Mouse (Mus musculus) urinary bladder, postnatal 10 days (tissue): Measurements from ENCODE around the gene Pafah1b2.

ENCODE experiments used
- DNase-seq: peaks from one replicate; pipeline ENCODE4 v3.0.0; 2022; ENCODE audit warnings: low spot score

Gene Pafah1b2

DNA sequence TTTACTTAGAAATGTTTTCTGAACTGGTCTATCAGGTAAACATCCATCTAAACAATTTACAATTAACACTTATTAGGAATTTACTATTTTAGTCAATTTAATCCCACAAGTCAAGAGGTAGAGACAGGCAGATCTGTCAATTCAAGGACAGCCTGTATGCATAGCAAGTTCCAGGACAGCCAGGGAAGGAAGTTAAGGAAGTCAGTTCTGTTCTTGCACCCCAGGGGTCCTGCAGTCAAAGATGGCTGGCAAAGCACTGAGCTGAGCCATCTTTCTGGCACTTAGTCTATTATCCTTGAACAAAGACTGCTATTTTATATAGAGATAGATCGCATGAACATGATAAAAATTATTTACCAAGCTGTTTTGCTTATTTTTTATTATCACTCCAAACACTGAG, 31.9 kb downstream of the Pafah1b2 start:
- no peak for DNase-seq

DNA sequence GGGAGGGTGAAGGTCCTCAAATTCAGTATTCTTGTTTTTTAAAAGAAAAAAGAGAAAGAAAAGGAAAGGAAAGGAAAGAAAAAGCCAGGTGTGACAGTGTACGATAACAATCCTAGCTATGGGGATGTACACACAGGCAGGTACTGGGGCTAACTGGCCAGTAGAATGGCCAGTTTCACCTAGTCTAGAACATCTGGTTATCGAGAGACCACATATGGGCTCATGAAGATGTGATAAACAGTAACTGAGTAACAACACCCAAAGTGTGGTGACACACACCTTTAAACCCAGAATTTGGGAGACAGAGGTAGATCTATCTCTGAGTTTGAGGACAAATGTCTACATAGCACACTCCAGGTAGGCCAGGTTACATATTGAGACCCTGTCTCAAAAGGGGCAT, 32.7 kb downstream of the Pafah1b2 start:
- no peak for DNase-seq

DNA sequence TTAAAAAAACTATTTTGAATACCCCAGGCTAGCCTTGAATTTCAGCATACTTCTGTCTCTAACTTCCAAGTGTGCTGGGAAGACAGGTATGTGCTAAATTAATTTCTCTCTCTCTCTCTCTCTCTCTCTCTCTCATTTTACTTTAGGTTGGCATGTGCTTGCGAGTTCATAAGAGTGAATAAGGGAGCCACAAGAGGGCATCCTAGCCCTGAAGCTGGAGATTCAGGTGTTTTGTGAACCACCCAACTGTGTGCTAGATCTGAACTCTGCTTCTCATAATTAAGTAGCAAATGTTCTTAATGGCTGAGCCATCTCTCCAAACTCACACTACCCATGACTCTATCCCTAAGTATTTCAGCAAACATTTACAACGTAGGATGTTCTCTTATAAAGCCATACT, 35.6 kb downstream of the Pafah1b2 start:
- DNase-seq: no peak

DNA sequence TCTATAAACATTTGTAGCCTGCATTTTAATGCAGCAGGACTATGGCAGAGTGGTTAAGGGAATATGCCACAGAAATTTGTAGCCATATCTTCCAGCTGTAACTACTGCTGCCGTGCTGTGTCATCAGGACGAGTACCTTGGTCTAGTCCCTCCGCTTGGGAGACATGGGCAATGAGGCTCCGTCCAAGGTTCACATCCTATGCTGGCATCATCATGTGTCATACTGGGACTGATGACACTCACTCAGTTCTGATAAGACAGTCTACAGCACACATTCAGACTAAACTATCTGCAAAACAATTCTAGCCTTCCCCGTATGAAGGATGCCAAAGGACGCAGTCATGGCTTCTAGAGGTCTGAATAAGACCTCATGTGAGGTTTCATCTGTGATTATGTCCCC, 48.9 kb downstream of the Pafah1b2 start:
- DNase-seq: no peak

DNA sequence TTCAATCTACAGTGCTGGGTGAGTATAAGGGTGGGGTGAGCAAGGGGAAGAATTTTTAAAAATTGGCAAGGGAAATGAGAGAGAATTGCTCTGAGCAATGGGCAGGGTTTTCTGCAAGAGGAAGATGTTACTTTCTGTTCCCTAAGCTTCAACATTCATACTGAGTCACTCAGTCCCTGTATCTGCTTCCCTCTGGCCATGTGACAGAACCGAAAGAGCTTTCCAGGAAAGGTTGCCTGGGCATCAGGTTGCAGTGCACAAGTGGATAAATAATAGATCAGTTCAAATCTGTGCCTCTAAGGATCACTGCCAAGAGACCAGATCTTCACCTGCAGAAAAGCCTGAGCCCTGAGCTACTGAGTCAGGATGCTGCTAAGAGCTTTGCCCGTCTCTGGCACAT, 50.6 kb downstream of the Pafah1b2 start:
- no peak for DNase-seq

DNA sequence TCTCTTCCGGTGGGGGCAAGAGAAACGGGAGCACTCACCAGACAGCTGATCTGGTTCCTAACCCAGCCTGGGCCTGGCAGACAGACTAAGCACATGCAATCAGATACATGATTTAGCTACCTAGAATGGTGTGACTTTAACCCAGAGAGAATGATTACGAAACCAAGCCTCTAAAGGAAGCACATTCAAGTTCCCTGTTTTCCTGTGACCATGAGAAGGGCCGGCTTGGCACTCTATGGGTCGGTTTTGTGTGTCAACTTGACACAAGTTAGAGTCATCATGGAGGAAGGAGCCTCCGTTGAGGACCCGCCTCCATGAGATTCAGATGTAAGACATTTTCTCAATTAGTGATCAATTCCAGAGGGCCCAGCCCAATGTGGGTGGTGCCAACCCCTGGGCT, 52.8 kb downstream of the Pafah1b2 start:
- no peak for DNase-seq

DNA sequence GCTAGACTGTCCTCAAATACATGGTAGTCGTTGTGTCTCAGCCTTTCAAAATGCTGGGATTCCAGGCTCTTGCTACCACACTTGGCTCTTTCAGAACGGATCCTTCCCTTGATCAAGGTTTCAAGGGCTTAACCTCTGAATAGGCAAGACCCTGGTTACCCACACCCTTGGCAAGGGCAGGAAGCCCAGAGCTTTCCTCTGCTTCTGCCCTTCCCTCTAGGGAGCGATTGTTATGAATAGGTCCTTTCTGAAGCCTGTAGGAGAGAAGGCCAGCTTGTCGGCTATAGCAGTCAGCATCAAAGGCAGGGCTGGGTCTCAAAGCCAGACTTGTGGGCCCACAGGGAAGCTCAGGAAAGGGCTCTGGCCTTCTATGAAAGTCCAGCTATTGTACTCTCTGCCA, 53.6 kb downstream of the Pafah1b2 start:
- DNase-seq: no peak

DNA sequence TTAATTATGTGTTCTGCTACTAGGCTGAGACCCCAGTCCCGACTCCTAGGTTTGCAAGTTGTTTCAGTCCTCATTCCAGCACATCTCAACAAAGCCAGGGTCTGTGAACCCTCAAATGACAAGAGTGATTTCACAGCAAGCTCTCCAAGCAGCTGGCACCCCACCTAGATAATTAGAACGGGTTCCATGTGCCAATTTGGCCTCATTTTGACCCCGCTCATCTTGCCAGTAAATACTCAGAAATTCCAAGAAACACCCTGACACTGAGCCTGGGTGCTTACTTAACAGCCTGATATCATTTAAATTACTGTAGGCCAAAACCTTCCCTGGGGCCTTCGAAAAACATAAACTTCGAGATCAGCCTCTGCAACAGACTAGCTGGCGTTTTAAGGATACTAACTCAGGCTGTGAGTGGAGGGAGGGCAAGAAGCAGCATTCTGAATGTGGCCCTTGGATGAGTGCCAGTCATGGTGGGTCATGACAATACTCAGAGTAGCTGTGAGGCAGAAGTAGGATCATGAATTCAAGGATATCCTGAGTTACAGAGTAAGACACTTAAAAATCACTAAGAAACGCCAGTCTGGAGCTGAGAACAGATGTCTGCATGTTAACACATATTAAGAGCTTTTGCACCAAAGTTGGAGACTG, 54.3 kb downstream of the Pafah1b2 start:
- no peak for DNase-seq

DNA sequence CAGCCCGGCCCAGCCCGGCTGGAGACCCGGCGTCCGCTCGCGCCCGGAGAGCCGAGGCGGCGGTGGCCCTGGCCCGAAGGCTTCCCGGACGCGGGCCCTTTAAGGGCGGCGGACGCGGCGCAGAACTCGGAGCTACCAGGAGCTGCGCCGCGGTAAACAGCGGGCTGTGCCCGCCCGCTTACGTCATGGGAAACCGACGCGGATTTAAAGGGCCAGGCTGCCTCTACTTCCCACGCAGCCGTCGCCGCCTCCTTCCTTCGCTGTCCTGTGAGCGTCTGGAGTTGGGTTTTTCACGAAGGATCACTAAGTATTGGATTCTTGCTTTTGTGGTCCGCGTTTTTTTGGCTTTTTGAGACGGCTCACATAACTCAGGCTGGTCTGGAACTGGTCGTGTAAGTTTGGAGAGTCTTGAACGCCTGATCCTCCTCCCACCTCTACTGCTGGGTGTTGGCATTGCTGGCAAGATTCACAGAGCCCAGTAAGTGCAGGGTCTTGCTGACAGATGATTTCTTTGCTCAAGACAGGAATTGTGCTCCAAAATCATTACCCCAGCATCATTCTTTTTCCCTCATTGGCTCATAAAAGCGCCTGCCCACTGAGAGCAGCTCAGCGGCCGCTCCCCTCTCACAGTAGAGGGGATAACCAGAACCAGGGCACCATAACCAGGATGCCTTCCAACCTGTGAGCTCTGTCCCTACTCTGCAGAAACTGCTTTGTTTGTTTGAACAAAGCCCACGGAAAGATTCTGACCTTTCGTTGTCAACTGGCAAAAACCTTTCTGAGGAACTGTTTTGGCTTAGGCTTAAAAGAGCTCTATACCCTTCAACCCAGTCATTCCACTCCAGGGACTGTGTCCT, 57.2 kb downstream of the Pafah1b2 start, which contains the start of gene Sidt2:
Sidt2 (minus strand) TSS at position 152 of the 857 bp plus-strand sequence.
- peak; percentile 61 for DNase-seq

DNA sequence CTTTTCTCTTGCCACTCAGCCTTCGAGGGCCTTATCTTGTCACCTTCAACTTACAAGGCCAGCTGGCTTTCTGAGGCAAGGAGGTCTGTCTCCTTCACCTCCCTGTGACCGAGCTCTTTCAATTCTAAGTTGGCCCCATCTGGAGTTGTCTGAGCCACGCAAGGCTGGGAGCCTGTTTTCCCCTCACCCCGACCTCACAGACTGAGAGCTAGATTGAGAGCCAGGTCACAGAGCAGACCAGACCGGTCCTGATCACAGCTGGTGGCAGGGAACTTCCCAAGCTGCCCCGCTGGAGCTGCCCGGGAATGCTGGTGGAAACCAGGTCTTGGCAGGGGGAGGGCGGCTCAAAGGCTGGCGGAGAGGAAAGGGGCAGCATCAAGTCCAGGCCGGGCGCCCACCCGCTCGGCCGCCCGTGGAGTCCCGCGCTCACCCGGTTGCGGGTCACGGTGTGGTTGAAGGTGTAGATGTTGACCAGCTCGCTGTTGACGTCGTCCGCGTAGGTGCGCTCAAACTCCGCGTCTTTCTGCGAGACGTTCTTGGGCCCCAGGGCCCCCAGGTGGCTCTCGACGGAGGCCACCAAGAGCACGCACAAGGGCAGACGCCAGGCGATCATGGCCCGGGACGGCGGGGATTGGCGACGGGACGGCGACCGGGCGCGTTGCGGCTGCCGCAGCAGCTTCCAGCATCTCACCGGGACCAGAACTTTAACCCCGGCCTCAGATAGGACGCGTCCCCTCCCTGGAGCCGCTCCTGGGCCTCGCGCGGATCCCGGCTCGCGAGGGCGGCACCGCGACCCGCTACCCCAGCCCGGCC, 58.0 kb downstream of the Pafah1b2 start:
- no peak for DNase-seq

DNA sequence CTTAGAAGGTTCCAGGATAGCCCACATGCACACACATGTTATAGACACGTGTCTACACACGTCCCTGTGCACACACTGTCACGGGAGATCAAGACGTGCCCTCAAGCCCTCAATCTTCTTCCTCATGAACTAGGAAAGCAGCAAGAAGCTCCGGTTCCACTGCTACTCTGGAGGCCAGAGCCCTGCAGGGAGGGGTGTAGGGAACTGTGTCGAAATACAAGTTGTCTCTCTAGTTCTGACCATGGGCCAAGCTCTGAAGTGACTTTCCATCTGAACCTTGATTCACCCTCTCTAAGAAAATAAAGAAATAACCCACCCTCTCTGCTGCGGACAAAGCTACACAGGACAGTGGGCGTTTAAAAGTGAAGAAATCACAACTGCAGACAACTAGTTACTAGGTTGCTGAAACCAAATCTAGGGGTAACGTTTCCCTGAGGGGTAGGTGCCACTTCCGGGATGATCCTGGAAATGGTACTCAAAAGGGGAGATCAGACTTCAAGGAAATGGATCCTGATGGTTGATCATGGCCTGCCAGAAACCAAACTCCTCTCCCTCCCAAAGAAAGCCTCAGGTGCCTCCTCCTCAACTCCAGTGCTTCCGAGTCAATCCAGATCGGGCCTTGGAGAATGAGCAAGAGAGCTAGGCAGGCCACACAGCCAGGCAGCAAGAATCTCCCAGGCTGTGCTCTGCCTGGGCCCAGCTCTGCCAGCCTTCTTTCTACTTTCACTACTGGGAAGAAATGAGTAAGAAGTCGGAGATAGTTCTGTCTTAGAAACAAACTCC, 58.8 kb downstream of the Pafah1b2 start:
- DNase-seq: no peak

DNA sequence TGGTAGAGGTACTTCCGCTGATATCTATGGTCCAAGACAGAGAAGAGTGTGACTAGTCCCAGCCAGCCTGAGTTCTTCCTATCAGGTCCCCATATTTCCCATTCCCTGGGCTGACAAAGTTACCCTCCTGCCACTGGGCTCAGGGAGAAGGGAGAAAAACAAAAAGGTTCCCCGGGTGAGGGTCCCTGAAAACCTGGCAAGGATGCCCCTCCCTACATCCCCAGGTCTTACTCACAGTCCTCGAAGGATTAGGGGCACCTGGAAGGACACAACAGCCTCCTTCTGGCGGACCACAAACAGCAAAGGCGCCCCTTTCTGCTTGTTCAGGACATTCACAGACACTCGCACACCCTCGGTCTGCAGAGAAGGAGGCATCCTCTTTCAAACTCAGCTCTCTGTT, 59.6 kb downstream of the Pafah1b2 start:
- DNase-seq: no peak

DNA sequence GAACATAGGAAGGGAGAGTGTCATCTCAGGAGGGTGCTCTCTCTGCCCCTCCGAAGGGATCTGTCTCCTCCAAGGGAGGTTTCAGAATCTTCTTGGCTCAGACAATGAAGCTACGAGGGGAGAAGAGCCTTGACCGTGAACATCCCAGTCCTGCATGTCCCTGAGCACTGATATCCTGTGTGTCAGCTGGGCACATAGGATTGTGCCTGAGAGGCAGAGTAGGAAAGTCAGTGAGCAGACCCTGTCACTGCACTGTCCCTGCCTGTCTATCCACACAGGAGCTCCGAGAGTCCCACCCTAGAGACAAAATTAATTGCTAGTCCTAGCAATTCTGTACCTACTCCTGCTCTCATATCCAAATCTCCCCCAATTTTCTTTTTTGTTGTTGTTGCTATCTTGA, 60.4 kb downstream of the Pafah1b2 start:
- no peak for DNase-seq

DNA sequence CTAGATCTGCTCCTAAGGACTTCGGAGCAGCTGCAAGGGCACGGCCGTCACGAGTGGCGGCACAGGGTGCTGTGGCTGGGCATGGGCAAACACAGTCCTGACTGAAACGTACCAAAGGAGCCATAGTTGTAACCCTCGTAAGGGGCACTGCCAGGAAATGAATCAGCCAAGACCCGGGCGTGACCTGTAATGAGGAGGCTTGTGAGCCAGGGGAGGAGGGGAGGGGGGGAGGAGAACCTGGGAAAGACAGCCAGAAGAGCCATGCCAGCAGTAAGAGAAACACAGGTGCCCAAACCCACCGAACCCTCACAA, 65.7 kb downstream of the Pafah1b2 start:
- DNase-seq: no peak

DNA sequence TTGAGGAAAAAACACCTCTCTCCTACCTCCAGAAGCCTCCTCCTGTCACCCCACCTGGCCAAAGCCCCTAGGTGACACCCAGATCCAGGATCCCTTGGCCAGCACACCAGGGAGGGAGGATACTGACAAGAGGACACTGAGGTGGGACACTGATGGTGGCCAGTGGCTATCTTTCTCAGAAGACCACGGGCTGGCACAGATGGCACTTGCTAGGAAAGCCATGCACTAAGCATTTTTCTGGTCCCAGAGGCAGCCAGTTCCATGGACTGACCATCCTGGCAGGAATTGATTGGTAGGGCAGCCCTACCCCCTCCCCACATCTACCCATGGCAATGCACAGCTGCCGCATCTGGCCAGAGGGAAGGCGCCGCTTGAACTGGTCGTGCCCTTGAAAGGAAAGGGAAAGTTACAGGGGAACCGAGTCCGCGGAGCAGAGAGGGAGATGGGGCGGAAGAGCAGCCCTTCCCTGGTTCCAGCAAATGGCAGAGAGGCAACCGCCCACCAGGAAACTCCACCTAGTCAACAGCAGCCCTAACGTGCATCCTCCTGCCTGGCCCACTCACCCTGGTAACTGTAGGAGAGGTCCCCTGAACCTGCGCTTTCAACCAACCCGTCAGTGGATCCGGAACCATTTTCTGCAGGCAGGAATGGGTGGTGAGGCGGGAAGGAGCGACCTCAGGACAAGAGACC, 66.2 kb downstream of the Pafah1b2 start:
- DNase-seq: no peak

DNA sequence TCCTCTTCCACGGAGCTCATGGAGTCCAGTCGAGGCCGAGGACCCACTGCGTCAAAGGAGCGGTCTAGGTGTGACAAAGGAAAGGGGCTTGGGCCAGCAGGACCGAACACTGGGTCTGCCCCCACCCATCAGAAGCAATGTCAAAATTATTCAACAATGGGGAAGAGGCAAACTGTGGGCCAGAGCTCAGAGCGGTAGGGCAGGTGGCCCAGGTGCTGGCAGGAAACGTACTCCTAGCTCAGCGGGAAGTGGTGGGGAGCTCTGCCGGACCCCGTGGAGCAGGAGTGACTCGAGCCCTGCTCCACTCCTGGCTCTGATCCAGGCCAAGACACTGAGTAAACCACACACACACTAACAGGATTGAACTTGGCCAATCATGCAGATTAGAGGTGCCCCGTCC, 66.8 kb downstream of the Pafah1b2 start:
- DNase-seq: no peak

DNA sequence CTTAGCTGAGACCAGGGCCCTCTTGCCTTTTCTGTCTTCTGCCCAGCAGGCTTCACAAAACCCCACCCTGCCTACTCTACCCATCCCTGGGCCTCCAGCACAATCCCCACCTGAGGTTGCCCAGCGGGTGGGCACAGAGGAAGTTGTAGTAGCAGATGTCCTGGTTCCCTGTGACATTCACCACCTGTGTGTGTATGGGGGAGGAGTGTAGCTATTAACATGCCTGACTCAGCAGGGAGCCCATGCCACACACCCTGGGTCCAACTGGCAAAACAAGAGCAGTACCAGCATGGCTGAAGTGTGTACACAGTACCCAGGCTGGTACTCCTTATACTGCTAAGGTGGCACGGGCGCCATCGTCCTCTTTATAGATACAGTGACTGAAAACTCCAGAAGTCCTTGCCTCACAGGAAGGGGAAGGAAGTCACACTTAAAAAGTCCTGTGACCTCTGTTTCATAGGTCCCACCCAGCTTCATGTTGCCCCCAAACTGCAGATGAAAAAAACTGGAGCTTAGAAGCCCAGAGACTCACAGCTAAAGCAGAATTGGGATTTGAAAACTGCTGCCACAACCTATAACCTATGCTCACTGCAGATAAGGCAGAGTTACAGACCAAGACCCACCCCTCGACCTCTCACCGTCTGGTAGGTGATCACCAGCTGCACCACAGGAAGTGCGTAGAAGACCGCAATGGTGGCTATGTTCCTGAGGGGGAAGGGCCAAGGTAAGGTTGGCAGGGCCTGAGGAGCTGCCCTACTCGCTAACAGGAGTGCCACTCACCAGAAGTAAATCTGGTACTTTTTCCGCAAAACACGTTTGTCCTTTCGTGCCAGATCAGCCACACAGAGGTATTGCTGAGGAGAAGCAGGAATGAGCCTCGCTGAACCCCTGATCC, 67.7 kb downstream of the Pafah1b2 start:
- DNase-seq: no peak

DNA sequence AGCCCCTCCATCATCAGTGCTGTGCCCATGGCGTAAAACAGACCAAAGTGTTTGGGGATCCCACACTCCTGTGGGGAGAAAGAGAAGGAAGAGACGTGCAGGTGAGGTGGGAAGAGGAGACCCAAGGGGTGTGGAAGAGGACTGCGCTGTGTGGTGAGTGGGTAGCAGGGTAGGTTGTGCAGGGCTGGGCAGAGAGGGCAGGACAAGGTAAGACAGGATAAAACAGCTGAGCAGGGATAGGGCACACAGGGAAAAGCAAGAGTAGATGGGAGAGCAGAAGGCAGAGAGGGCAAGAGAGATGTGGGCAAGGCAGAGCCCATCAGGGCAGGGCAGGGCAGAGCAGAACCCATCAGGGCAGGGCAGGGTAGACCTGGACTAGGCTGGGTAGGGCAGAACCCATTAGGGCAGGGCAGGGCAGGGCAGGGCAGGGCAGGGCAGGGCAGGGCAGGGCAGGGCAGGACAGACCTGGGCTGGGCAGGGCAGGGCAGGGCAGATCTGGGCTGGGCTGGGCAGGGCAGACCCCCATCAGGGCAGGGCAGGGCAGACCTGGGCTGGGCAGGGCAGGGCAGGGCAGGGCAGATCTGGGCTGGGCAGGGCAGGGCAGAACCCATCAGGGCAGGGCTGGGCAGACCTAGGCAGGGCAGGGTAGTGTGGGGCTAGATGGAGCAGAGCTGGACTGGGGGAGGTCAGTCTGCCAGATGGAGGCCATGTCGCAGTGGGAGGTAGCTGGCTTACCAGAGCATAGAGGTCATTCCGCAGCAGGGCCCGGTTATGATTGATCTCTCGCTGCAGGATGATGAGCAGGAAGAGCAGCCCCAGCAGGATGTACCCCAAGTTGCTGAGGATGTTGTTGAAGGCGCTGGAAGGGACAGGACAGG, 68.6 kb downstream of the Pafah1b2 start:
- no peak for DNase-seq

DNA sequence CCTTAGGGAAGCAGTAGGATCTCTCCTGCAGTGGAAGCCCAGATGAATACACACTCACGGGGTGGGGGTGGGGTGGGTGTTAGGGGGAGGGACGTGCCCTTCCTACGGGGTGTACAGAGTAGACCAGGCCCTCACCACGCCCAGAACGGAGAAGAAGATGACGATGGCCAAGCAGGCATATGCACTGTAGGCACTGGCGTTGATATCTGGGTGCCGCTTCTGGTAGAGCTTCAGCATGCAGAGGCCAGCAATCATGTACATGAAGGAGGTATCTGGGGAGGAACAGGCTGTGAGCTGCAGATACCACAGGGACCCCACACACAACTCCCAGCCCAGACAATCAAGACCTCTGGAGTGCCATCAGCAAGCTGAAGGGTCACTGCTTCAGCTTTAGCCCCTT, 69.6 kb downstream of the Pafah1b2 start:
- DNase-seq: no peak

DNA sequence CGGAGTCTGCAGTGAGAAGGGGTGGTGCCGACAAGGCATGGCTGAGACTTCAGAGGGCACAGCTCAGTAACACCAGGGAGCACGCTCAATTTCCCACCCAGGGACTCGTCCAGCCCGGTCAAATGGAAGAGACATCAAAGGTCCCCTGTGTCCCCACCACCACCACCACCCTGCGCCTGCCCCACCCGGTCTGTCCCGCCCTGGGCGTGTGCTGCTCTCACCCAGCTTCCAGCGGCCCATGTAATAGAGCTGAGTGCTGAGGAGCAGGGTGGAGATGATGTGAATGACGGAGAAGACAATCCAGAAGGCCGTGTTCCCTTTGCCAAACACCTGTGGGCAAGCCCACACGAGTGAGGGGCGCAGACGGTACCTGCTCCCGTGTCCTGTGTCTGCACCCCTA, 70.0 kb downstream of the Pafah1b2 start:
- no peak for DNase-seq
